Mouse (Mus musculus) heart, adult 2 months (tissue): Measurements from ENCODE around the gene Slc22a15.
A peak's percentile ranks its signal among the peaks of the same experiment; 100 is the strongest.

ENCODE experiments used
- CTCF ChIP-seq: fragments of 200-600 bp; IDR thresholded peaks from 2 replicates; pipeline ENCODE4 v1.8.1; 2022; ENCODE audit warnings: antibody characterized with exemption, mild to moderate bottlenecking, moderate library complexity
- POLR2A ChIP-seq: fragments of 200-500 bp; IDR thresholded peaks from 2 replicates; pipeline ENCODE4 v1.6.1; 2011; ENCODE audit warnings: mild to moderate bottlenecking, low read depth, low read length, control low read depth; ENCODE audit not compliant: insufficient read depth

- TF ChIP-seq POLR2A (no peak), CTCF (peak; percentile 99)
These were observed 27.4 kb downstream of the Slc22a15 start for GRCm38 (mm10) chr3:101896893-101897292.
